Mouse (Mus musculus) left cerebral cortex, postnatal 10 days (tissue): ENCODE data around the gene Plekhg1. TPM values are rescaled to one million over a fixed set of nuclear protein-coding genes. Genes with fewer than 3 reads are reported as not detected.
A peak's percentile ranks its signal among the peaks of the same experiment; 100 is the strongest.

ENCODE experiments used
- DNase-seq, 2 experiments: peaks; one replicate each; pipeline ENCODE4 v3.0.0; 2021 to 2022; ENCODE audit warnings: low spot score in 2 of 2, mixed read lengths in 1 of 2; ENCODE audit errors: extremely low spot score in 1 of 2
- intact Hi-C: fragments of 180-260 bp; cut with DNase I; formaldehyde crosslinking; loops from one replicate; pipeline ENCODE4 v1.15.1; 2025
- total RNA-seq, 2 experiments: library from RNA; stranded (reverse); gene quantifications; 2 replicates each; pipeline ENCODE4 v1.2.3; 2021

Plekhg1 gene
- 10 to 100 TPM; 13.1 to 17.9 TPM for total RNA-seq

GRCm38 (mm10) chr10:3740148-3740503 lies at the start of gene Plekhg1:
TSS of gene Plekhg1 (plus strand) at chr10:3740364.
- peak; percentile 37 to 93 for DNase-seq
- intact Hi-C loops, result loop anchor here (5.0 kb wide), 1 partner anchor 202 kb away; no protein-coding TSS in a partner anchor

- intact Hi-C loops, result no loop called here
- no peak for DNase-seq
These were observed 47.4 kb upstream of the Plekhg1 start for GRCm38 (mm10) chr10:3692791-3693190.

- no peak for DNase-seq
- intact Hi-C loops, result no loop called here
These were observed 46.4 kb upstream of the Plekhg1 start for GRCm38 (mm10) chr10:3693699-3694280.

GRCm38 (mm10) chr10:3695332-3695905 lies 44.7 kb upstream of the Plekhg1 start:
- no peak for DNase-seq
- intact Hi-C loops, result no loop called here

- peak; percentile 64 to 65 for DNase-seq
- intact Hi-C loops, result no loop called here
These were observed 43.3 kb upstream of the Plekhg1 start for GRCm38 (mm10) chr10:3696727-3697348.

GRCm38 (mm10) chr10:3697500-3697899 lies 42.7 kb upstream of the Plekhg1 start:
- intact Hi-C loops, result no loop called here
- DNase-seq, result no peak

GRCm38 (mm10) chr10:3700225-3701073 lies 39.7 kb upstream of the Plekhg1 start:
- no peak for DNase-seq
- intact Hi-C loops, result no loop called here

- intact Hi-C loops, result no loop called here
- no peak for DNase-seq
These were observed 38.3 kb upstream of the Plekhg1 start for GRCm38 (mm10) chr10:3701832-3702231.

- DNase-seq, result no peak
- intact Hi-C loops, result no loop called here
These were observed 37.6 kb upstream of the Plekhg1 start for GRCm38 (mm10) chr10:3702585-3702984.

- intact Hi-C loops, result no loop called here
- no peak for DNase-seq
These were observed 33.9 kb upstream of the Plekhg1 start for GRCm38 (mm10) chr10:3706231-3706630.

GRCm38 (mm10) chr10:3710081-3710480 lies 30.1 kb upstream of the Plekhg1 start:
- no peak for DNase-seq
- intact Hi-C loops, result no loop called here

- no peak for DNase-seq
- intact Hi-C loops, result no loop called here
These were observed 24.7 kb upstream of the Plekhg1 start for GRCm38 (mm10) chr10:3715302-3715943.

GRCm38 (mm10) chr10:3718021-3718865 lies 21.9 kb upstream of the Plekhg1 start:
- intact Hi-C loops, result no loop called here
- peak; percentile 53 to 83 for DNase-seq

- no peak for DNase-seq
- intact Hi-C loops, result no loop called here
These were observed 19.9 kb upstream of the Plekhg1 start for GRCm38 (mm10) chr10:3720296-3720695.

- no peak for DNase-seq
- intact Hi-C loops, result no loop called here
These were observed 17.8 kb upstream of the Plekhg1 start for GRCm38 (mm10) chr10:3722339-3722738.

GRCm38 (mm10) chr10:3724665-3725064 lies 15.5 kb upstream of the Plekhg1 start:
- intact Hi-C loops, result no loop called here

GRCm38 (mm10) chr10:3729666-3730065 lies 10.5 kb upstream of the Plekhg1 start:
- no peak for DNase-seq
- intact Hi-C loops, result no loop called here

More at GRCm38 (mm10) chr10:3724665-3725064, 15.5 kb upstream of the Plekhg1 start:
- no peak for DNase-seq

- intact Hi-C loops, result no loop called here
These were observed 9.8 kb upstream of the Plekhg1 start for GRCm38 (mm10) chr10:3730314-3730713.

More at GRCm38 (mm10) chr10:3730314-3730713, 9.8 kb upstream of the Plekhg1 start:
- DNase-seq, result no peak
